Mouse (Mus musculus) ES-Bruce4 (cell line): ENCODE data around the gene Syt1. TPM values are rescaled to one million over a fixed set of nuclear protein-coding genes. Genes with fewer than 3 reads are reported as not detected.

Experiments used
- H3K27ac ChIP-seq: 2 replicates; pipeline ENCODE4 v1.5.1; 2012; ENCODE audit warnings: low read length, inconsistent platforms; ENCODE audit not compliant: insufficient read depth
- H3K27me3 ChIP-seq: 2 replicates; pipeline ENCODE4 v1.6.1; 2012; ENCODE audit warnings: mild to moderate bottlenecking, low read length, inconsistent platforms; ENCODE audit not compliant: control insufficient read depth, poor library complexity, insufficient read depth, severe bottlenecking
- H3K36me3 ChIP-seq: 2 replicates; pipeline ENCODE4 v1.6.1; 2012; ENCODE audit warnings: inconsistent platforms, mild to moderate bottlenecking, low read length, moderate library complexity; ENCODE audit not compliant: control insufficient read depth, poor library complexity, insufficient read depth, severe bottlenecking
- H3K4me1 ChIP-seq: one replicate; pipeline ENCODE4 v1.8.1; 2011; ENCODE audit warnings: low read length; ENCODE audit not compliant: control insufficient read depth, insufficient read depth
- H3K4me3 ChIP-seq: 2 replicates; pipeline ENCODE4 v1.5.1; 2011; ENCODE audit warnings: low read depth, mild to moderate bottlenecking, low read length
- H3K9ac ChIP-seq: 2 replicates; pipeline ENCODE4 v1.6.1; 2012; ENCODE audit warnings: low read depth, mild to moderate bottlenecking, inconsistent platforms; ENCODE audit not compliant: poor library complexity, severe bottlenecking
- H3K9me3 ChIP-seq: replicated peaks from 2 replicates; pipeline ENCODE4 v1.6.1; 2012; ENCODE audit warnings: mild to moderate bottlenecking, low read length, inconsistent platforms; ENCODE audit not compliant: control insufficient read depth, poor library complexity, insufficient read depth, severe bottlenecking
- CTCF ChIP-seq: IDR thresholded peaks from one replicate; pipeline ENCODE4 v1.8.1; 2011; ENCODE audit warnings: low read depth, low read length
- EP300 ChIP-seq: IDR thresholded peaks from 2 replicates; pipeline ENCODE4 v1.6.1; 2011; ENCODE audit warnings: low read depth, low read length; ENCODE audit not compliant: insufficient read depth
- POLR2A ChIP-seq: IDR thresholded peaks from one replicate; pipeline ENCODE4 v1.8.1; 2011; ENCODE audit warnings: low read length; ENCODE audit not compliant: insufficient read depth
- polyA plus RNA-seq: library from polyadenylated mRNA; stranded (reverse); fragments of >200 nt; gene quantifications from 2 replicates; pipeline ENCODE4 v1.2.4, GENCODE M21; 2011; ENCODE audit warnings: low read depth; ENCODE audit not compliant: missing spikeins, insufficient read depth, insufficient read length

Syt1 gene
- polyA plus RNA-seq, 1 experiment: 0.72 TPM

- no peak for TF ChIP-seq EP300
- TF ChIP-seq CTCF: no peak
- TF ChIP-seq POLR2A: no peak
- Histone ChIP-seq H3K9me3 (0 out of 2 replicates have a peak, but pooled peaks cover 2% of the 10 kb centered on the region), H3K27me3 (no peaks in the 10 kb centered on the region), H3K4me1 (no peaks in the 10 kb centered on the region), H3K27ac (no peak overlapping the region), H3K4me3 (no peak overlapping the region), H3K36me3 (no peaks in the 10 kb centered on the region), H3K9ac (no peak overlapping the region)
Measured at GRCm38 (mm10) chr10:108686696-108687095, 324.1 kb downstream of the Syt1 start.

GRCm38 (mm10) chr10:108679675-108680390, 330.9 kb downstream of the Syt1 start:
- TF ChIP-seq CTCF: no peak
- TF ChIP-seq EP300: no peak
- TF ChIP-seq POLR2A: no peak
- Histone ChIP-seq H3K4me3 (no peak overlapping the region), H3K4me1 (no peaks in the 10 kb centered on the region), H3K27me3 (no peaks in the 10 kb centered on the region; the same call in 1 of the 2 replicates), H3K9me3 (no peaks in the 10 kb centered on the region), H3K36me3 (no peaks in the 10 kb centered on the region), H3K9ac (no peak overlapping the region), H3K27ac (no peak overlapping the region)

- no peaks in the 10 kb centered on the region for H3K9me3 ChIP-seq
- H3K36me3 ChIP-seq: no peaks in the 10 kb centered on the region
- H3K9ac ChIP-seq: no peak overlapping the region
- no peak overlapping the region for H3K27ac ChIP-seq
- H3K4me1 ChIP-seq: no peaks in the 10 kb centered on the region
- TF ChIP-seq POLR2A (no peak), CTCF (no peak), EP300 (no peak)
- H3K4me3 ChIP-seq: no peak overlapping the region
- no peaks in the 10 kb centered on the region; the same call in 1 of the 2 replicates for H3K27me3 ChIP-seq
Measured at GRCm38 (mm10) chr10:108677053-108677452, 333.7 kb downstream of the Syt1 start.

GRCm38 (mm10) chr10:108668944-108669343, 341.8 kb downstream of the Syt1 start:
- H3K4me1 ChIP-seq: no peaks in the 10 kb centered on the region
- H3K27ac ChIP-seq: no peak overlapping the region
- H3K36me3 ChIP-seq: no peaks in the 10 kb centered on the region
- H3K9me3 ChIP-seq: no peaks in the 10 kb centered on the region
- no peaks in the 10 kb centered on the region for H3K27me3 ChIP-seq
- TF ChIP-seq CTCF: no peak
- TF ChIP-seq POLR2A: no peak
- TF ChIP-seq EP300: no peak
- H3K9ac ChIP-seq: no peak overlapping the region
- H3K4me3 ChIP-seq: no peak overlapping the region

- no peaks in the 10 kb centered on the region for H3K9me3 ChIP-seq
- no peak overlapping the region for H3K9ac ChIP-seq
- TF ChIP-seq EP300 (no peak), CTCF (no peak), POLR2A (no peak)
- no peaks in the 10 kb centered on the region for H3K4me1 ChIP-seq
- no peaks in the 10 kb centered on the region for H3K27me3 ChIP-seq
- H3K36me3 ChIP-seq: no peaks in the 10 kb centered on the region
- no peak overlapping the region for H3K27ac ChIP-seq
- no peak overlapping the region for H3K4me3 ChIP-seq
Measured at GRCm38 (mm10) chr10:108660295-108660694, 350.5 kb downstream of the Syt1 start.

- Histone ChIP-seq H3K4me1 (no peaks in the 10 kb centered on the region), H3K4me3 (no peak overlapping the region), H3K27ac (no peak overlapping the region), H3K36me3 (no peaks in the 10 kb centered on the region), H3K9me3 (no peaks in the 10 kb centered on the region), H3K9ac (no peak overlapping the region), H3K27me3 (no peaks in the 10 kb centered on the region)
- no peak for TF ChIP-seq CTCF
- no peak for TF ChIP-seq POLR2A
- no peak for TF ChIP-seq EP300
Measured at GRCm38 (mm10) chr10:108658300-108658699, 352.5 kb downstream of the Syt1 start.
